Mouse (Mus musculus): ENCODE data around the gene Wdr75. TPM values are rescaled to one million over a fixed set of nuclear protein-coding genes. Genes with fewer than 3 reads are reported as not detected.
A peak's percentile ranks its signal among the peaks of the same experiment; 100 is the strongest.

Gene Wdr75
- polyA plus RNA-seq, 1 experiment from 2014 or later, result 22.0 TPM

DNA sequence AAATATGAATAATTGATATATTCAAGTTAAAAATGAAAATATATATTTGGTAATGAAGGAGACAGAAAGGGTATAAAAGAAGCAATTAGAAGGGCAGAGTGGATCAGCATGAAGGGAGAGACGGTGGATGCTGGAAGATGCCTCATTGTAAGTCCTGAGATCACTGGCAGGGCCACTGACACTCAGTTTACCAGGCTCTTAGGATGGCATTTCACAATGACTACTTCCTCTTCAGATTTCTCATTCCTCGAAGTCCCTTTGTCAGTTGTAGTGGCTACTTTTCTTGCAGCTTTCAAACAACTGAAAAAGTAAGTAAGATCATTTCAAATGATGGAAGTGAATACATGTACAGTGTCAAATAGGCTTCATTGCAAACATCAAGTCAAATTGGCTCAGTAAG lies 31.2 kb downstream of the Wdr75 start:
- Histone ChIP-seq H3K9me3 (replicated peaks; ENCODE audit: control insufficient read depth, low read length) (no peaks in the 10 kb centered on the region), H3K4me3 (ENCODE audit: low read depth, low read length) (no peak overlapping the region), H3K4me1 (ENCODE audit: control insufficient read depth, low read depth, low read length) (no peaks in the 10 kb centered on the region), H3K36me3 (ENCODE audit: control insufficient read depth, insufficient read depth) (peaks cover 3% of the 10 kb centered on the region), H3K4me2 (ENCODE audit: low read depth, low read length) (no peak overlapping the region), H3K27ac (ENCODE audit: low read length) (no peak overlapping the region), H3K9ac (ENCODE audit: low read depth, low read length) (no peak overlapping the region), H3K27me3 (ENCODE audit: control insufficient read depth, insufficient read depth, low read depth, low read length) (no peaks in the 10 kb centered on the region)
- ATAC-seq (ENCODE audit: low read depth), result no peak
- WGBS (ENCODE audit: insufficient replicate concordance), result 67% methylated on average over 2 of the region's 2 CpGs

DNA sequence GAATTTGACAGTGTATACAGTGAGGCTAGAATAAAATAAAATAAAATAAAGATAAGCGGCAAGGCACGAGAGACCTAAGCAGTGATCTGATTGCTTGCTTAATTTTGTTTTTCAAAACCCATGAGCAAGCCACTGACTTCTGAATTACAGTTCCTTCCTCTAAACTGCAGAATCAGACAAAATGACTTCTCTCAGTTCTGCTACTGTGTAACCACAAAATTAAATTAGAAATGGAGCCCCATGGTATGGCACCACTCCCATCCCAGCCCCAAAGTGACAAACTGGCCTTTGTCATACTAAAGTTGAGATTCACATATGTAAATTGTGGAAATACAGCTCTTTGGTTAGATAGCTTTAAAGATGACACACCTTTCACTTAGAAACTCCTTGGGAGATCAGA lies 31.8 kb downstream of the Wdr75 start:
- no peak for ATAC-seq (ENCODE audit: low read depth)
- Histone ChIP-seq H3K4me1 (ENCODE audit: control insufficient read depth, low read depth, low read length) (no peaks in the 10 kb centered on the region), H3K9ac (ENCODE audit: low read depth, low read length) (no peak overlapping the region), H3K27ac (ENCODE audit: low read length) (no peak overlapping the region), H3K4me2 (ENCODE audit: low read depth, low read length) (no peak overlapping the region), H3K27me3 (ENCODE audit: control insufficient read depth, insufficient read depth, low read depth, low read length) (no peaks in the 10 kb centered on the region), H3K36me3 (ENCODE audit: control insufficient read depth, insufficient read depth) (peaks cover under 1% of the 10 kb centered on the region), H3K4me3 (ENCODE audit: low read depth, low read length) (no peak overlapping the region), H3K9me3 (replicated peaks; ENCODE audit: control insufficient read depth, low read length) (no peaks in the 10 kb centered on the region)
- WGBS (ENCODE audit: insufficient replicate concordance), result 83% methylated on average over 2 of the region's 2 CpGs

DNA sequence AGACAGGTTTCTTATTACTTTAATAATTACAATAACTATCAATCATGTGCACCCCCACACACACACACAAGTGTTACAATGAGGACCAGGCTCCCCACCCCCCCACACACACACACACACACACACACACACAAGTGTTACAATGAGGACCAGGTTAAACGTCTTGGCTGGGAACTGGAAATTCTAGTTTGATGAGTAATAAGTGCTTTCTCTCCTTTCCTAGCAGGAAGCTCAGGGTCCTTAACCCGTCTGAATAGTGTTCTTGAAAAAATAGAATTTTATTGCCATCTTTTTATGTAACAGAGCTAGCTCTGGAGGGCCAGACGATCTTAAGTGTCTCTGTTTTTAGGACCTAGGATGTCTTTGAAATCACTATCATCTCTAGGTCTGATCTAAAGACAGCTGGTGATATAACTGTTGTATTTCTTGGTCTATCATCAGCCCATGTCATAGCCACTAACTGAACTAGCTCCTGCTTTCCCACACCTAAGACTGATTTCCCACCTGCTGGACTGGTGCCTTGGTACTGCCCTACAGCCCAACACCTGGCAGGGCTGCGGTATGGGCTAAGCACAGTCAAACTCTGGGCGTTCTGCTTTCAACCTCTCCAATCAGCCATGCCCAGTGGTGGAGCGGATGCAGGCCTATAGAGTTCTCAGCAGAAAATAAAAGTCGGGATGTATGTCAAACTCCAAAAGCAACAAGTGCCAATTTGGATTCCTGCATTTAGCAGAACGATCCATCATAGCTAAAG lies 35.7 kb downstream of the Wdr75 start:
- Histone ChIP-seq H3K27ac (ENCODE audit: low read length) (no peak overlapping the region), H3K4me1 (ENCODE audit: control insufficient read depth, low read depth, low read length) (no peaks in the 10 kb centered on the region), H3K4me3 (ENCODE audit: low read depth, low read length) (no peak overlapping the region), H3K27me3 (ENCODE audit: control insufficient read depth, insufficient read depth, low read depth, low read length) (no peaks in the 10 kb centered on the region), H3K9me3 (replicated peaks; ENCODE audit: control insufficient read depth, low read length) (no peaks in the 10 kb centered on the region), H3K36me3 (ENCODE audit: control insufficient read depth, insufficient read depth) (no peaks in the 10 kb centered on the region), H3K9ac (ENCODE audit: low read depth, low read length) (no peak overlapping the region), H3K4me2 (ENCODE audit: low read depth, low read length) (no peak overlapping the region)
- 62% methylated on average over 8 of the region's 8 CpGs for WGBS (ENCODE audit: insufficient replicate concordance)
- no peak for ATAC-seq (ENCODE audit: low read depth)

DNA sequence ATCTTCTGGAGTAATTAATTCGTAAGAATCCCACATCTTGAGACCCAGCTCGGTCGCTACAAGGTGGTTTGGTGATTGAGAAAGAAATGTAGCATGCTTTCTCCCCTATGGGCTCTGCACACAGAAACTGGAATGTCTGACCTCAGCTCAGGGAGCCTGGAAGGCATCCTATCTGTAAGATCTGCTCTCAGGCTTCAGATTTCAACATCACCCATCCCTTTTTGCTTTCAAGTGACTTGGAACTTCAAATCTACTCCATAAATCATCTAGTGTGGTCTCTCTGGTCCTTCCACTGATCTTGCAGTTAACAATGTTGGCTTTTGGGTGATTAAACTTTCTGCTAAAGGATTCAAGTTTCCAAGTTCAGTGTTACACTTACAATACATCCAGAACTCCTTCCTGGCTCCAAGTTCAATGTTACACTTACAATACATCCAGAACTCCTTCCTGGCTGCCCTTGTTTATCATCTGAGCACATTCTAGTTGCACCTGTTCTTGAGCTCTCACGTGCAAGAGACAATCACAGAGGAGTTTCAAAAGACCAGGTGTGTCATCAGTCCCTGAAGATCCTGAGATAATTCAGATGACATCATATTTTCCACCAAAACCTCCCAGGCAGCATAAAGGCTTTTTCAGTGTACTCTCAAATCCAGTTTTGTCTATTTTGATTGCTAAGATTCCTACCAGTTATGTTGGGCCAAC lies 40.5 kb downstream of the Wdr75 start:
- ATAC-seq (ENCODE audit: low read depth), result no peak
- no peak overlapping the region for H3K4me3 ChIP-seq (ENCODE audit: low read depth, low read length)

GRCm38 (mm10) chr1:45837736-45838135 lies 42.8 kb downstream of the Wdr75 start:
- Histone ChIP-seq H3K4me2 (ENCODE audit: low read depth, low read length) (no peak overlapping the region), H3K9me3 (replicated peaks; ENCODE audit: control insufficient read depth, low read length) (no peaks in the 10 kb centered on the region), H3K4me1 (ENCODE audit: control insufficient read depth, low read depth, low read length) (no peaks in the 10 kb centered on the region), H3K9ac (ENCODE audit: low read depth, low read length) (no peak overlapping the region), H3K27me3 (ENCODE audit: control insufficient read depth, insufficient read depth, low read depth, low read length) (no peaks in the 10 kb centered on the region), H3K4me3 (ENCODE audit: low read depth, low read length) (no peak overlapping the region), H3K27ac (ENCODE audit: low read length) (no peak overlapping the region), H3K36me3 (ENCODE audit: control insufficient read depth, insufficient read depth) (no peaks in the 10 kb centered on the region)
- WGBS (ENCODE audit: insufficient replicate concordance), result 55% methylated on average over 4 of the region's 4 CpGs
- no peak for ATAC-seq (ENCODE audit: low read depth)

More for the DNA sequence above, 40.5 kb downstream of the Wdr75 start:
- Histone ChIP-seq H3K27me3 (ENCODE audit: control insufficient read depth, insufficient read depth, low read depth, low read length) (no peaks in the 10 kb centered on the region), H3K9ac (ENCODE audit: low read depth, low read length) (no peak overlapping the region), H3K36me3 (ENCODE audit: control insufficient read depth, insufficient read depth) (no peaks in the 10 kb centered on the region), H3K4me2 (ENCODE audit: low read depth, low read length) (no peak overlapping the region), H3K4me1 (ENCODE audit: control insufficient read depth, low read depth, low read length) (no peaks in the 10 kb centered on the region), H3K9me3 (replicated peaks; ENCODE audit: control insufficient read depth, low read length) (no peaks in the 10 kb centered on the region), H3K27ac (ENCODE audit: low read length) (no peak overlapping the region)
- WGBS (ENCODE audit: insufficient replicate concordance), result 55% methylated on average over 4 of the region's 4 CpGs

- Histone ChIP-seq H3K9ac (ENCODE audit: low read depth, low read length) (no peak overlapping the region), H3K4me2 (ENCODE audit: low read depth, low read length) (no peak overlapping the region), H3K4me1 (ENCODE audit: control insufficient read depth, low read depth, low read length) (no peaks in the 10 kb centered on the region), H3K36me3 (ENCODE audit: control insufficient read depth, insufficient read depth) (no peaks in the 10 kb centered on the region), H3K27me3 (ENCODE audit: control insufficient read depth, insufficient read depth, low read depth, low read length) (no peaks in the 10 kb centered on the region), H3K4me3 (ENCODE audit: low read depth, low read length) (no peak overlapping the region), H3K27ac (ENCODE audit: low read length) (no peak overlapping the region), H3K9me3 (replicated peaks; ENCODE audit: control insufficient read depth, low read length) (no peaks in the 10 kb centered on the region)
- ATAC-seq (ENCODE audit: low read depth), result no peak
Measured at GRCm38 (mm10) chr1:45838271-45838670, 43.3 kb downstream of the Wdr75 start.

DNA sequence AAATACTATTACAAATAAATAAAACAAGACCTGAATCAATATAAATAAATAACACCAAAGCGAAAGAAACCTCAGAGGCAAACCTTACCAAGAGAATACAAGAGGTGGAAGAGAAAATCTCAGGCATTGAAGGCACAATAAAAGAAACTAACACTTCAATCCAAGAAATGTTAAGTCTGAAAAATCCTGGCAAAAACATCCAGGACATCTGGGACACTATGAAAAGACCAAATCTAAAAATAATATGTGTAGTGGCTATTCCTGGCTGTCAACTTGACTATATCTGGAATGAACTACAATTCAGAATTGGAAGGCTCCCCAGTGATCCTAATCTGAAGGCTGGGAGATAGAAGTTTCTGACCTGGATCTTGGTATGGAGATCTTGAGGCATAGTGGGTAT lies 50.5 kb downstream of the Wdr75 start:
- H3K4me2 ChIP-seq (ENCODE audit: low read depth, low read length), result no peak overlapping the region
- no peaks in the 10 kb centered on the region for H3K9me3 ChIP-seq (replicated peaks; ENCODE audit: control insufficient read depth, low read length)
- no peak overlapping the region for H3K4me3 ChIP-seq (ENCODE audit: low read depth, low read length)
- H3K27ac ChIP-seq (ENCODE audit: low read length), result no peak overlapping the region
- H3K4me1 ChIP-seq (ENCODE audit: control insufficient read depth, low read depth, low read length), result no peaks in the 10 kb centered on the region
- H3K9ac ChIP-seq (ENCODE audit: low read depth, low read length), result no peak overlapping the region
- no peaks in the 10 kb centered on the region for H3K36me3 ChIP-seq (ENCODE audit: control insufficient read depth, insufficient read depth)
- H3K27me3 ChIP-seq (ENCODE audit: control insufficient read depth, insufficient read depth, low read depth, low read length), result no peaks in the 10 kb centered on the region
- 69% methylated on average over 1 of the region's 1 CpGs for WGBS (ENCODE audit: insufficient replicate concordance)
- no peak for ATAC-seq (ENCODE audit: low read depth)

- H3K9me3 ChIP-seq (replicated peaks; ENCODE audit: control insufficient read depth, low read length), result peaks cover 1% of the 10 kb centered on the region; the same call in 1 of the 2 replicates
- H3K4me3 ChIP-seq (ENCODE audit: low read depth, low read length), result no peak overlapping the region
- H3K27ac ChIP-seq (ENCODE audit: low read length), result no peak overlapping the region
- no peak overlapping the region for H3K9ac ChIP-seq (ENCODE audit: low read depth, low read length)
- H3K4me2 ChIP-seq (ENCODE audit: low read depth, low read length), result no peak overlapping the region
- peaks cover 8% of the 10 kb centered on the region; the same call in 1 of the 2 replicates for H3K4me1 ChIP-seq (ENCODE audit: control insufficient read depth, low read depth, low read length)
- no peaks in the 10 kb centered on the region for H3K36me3 ChIP-seq (ENCODE audit: control insufficient read depth, insufficient read depth)
- no peak for ATAC-seq (ENCODE audit: low read depth)
- H3K27me3 ChIP-seq (ENCODE audit: control insufficient read depth, insufficient read depth, low read depth, low read length), result no peaks in the 10 kb centered on the region
- WGBS (ENCODE audit: insufficient replicate concordance), result 23% methylated on average over 1 of the region's 1 CpGs
Measured at GRCm38 (mm10) chr1:45858038-45858437, 63.1 kb downstream of the Wdr75 start.

DNA sequence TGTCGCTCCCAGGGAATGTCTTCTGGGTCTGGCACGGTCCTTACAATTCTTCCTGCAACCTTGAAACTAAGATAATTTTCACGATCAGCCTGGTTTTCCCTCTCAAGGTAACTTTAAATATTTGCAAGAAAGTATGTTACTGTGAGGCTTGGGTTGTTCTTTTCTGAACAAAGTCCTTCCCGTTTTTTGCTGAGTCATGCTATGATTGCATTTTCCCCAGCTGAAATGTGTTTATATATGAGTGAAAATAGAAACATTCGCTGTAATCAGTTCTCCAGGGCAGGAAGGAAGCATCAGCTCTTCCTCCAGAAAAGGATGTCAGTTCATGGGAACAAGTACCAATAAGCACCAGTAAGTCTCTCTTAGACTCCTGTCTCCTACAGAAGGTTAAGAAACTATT lies 65.4 kb downstream of the Wdr75 start:
- Histone ChIP-seq H3K27ac (ENCODE audit: low read length) (peak overlapping the region; percentile 59; the same call in 1 of the 2 replicates), H3K27me3 (ENCODE audit: control insufficient read depth, insufficient read depth, low read depth, low read length) (no peaks in the 10 kb centered on the region), H3K4me2 (ENCODE audit: low read depth, low read length) (no peak overlapping the region), H3K9ac (ENCODE audit: low read depth, low read length) (no peak overlapping the region), H3K4me1 (ENCODE audit: control insufficient read depth, low read depth, low read length) (peaks cover 8% of the 10 kb centered on the region; the same call in 1 of the 2 replicates), H3K4me3 (ENCODE audit: low read depth, low read length) (no peak overlapping the region), H3K36me3 (ENCODE audit: control insufficient read depth, insufficient read depth) (no peaks in the 10 kb centered on the region), H3K9me3 (replicated peaks; ENCODE audit: control insufficient read depth, low read length) (peaks cover 3% of the 10 kb centered on the region; the same call in 1 of the 2 replicates)
- 25% methylated on average over 5 of the region's 5 CpGs for WGBS (ENCODE audit: insufficient replicate concordance)
- ATAC-seq (ENCODE audit: low read depth), result peak; percentile 50
